Mouse (Mus musculus) intestine, postnatal 0 days (tissue): ENCODE results near the gene Apoc2. TPM values are rescaled to one million over a fixed set of nuclear protein-coding genes. Genes with fewer than 3 reads are reported as not detected.

Experiments used
- ATAC-seq: fragments of 200-750 bp; cut with Nextera tagmentation; 2 replicates; pipeline ENCODE4 v1.8.0; 2017; ENCODE audit warnings: mild to moderate bottlenecking, moderate TSS enrichment, moderate library complexity
- H3K27ac ChIP-seq: fragments of 300-500 bp; sonication (generic); 2 replicates; pipeline ENCODE4 v1.5.1; 2014; ENCODE audit warnings: mild to moderate bottlenecking, low read depth, low read length, moderate library complexity
- H3K27me3 ChIP-seq: fragments of 300-500 bp; sonication (generic); replicated peaks from 2 replicates; pipeline ENCODE4 v1.6.1; 2014; ENCODE audit warnings: low read length, mixed read lengths; ENCODE audit not compliant: control insufficient read depth, insufficient read depth
- H3K36me3 ChIP-seq: fragments of 300-500 bp; sonication (generic); 2 replicates; pipeline ENCODE4 v1.6.1; 2014; ENCODE audit warnings: mild to moderate bottlenecking, moderate library complexity; ENCODE audit not compliant: control insufficient read depth, insufficient read depth
- H3K4me1 ChIP-seq: fragments of 300-500 bp; sonication (generic); replicated peaks from 2 replicates; pipeline ENCODE4 v1.6.1; 2014; ENCODE audit warnings: antibody characterized with exemption, low read length, mixed read lengths; ENCODE audit not compliant: control insufficient read depth, insufficient read depth
- H3K4me2 ChIP-seq: fragments of 300-500 bp; sonication (generic); replicated peaks from 2 replicates; pipeline ENCODE4 v1.6.1; 2014; ENCODE audit warnings: low read depth, mild to moderate bottlenecking, moderate library complexity
- H3K4me3 ChIP-seq: fragments of 300-500 bp; sonication (generic); 2 replicates; pipeline ENCODE4 v1.5.1; 2014; ENCODE audit warnings: low read depth, low read length
- H3K9ac ChIP-seq: fragments of 300-500 bp; sonication (generic); 2 replicates; pipeline ENCODE4 v1.6.1; 2014; ENCODE audit warnings: mild to moderate bottlenecking, low read depth, low read length
- H3K9me3 ChIP-seq: fragments of 300-500 bp; sonication (generic); 2 replicates; pipeline ENCODE4 v1.6.1; 2016; ENCODE audit warnings: mixed run types; ENCODE audit not compliant: control insufficient read depth
- CTCF ChIP-seq: sonication (generic); IDR thresholded peaks from 2 replicates; pipeline ENCODE4 v1.5.1; 2016; ENCODE audit warnings: low read depth, mild to moderate bottlenecking, control low read depth, antibody characterized with exemption, moderate library complexity
- WGBS: fragments of 180-500 bp; shearing (Covaris S2); extraction: QIAGEN DNeasy Blood & Tissue Kit; methylation state at CpG from one replicate; pipeline ENCODE4 v1.1.7; 2014; 5-methylcytosine and 5-hydroxymethylcytosine counted together
- polyA plus RNA-seq: library from polyadenylated mRNA; unstranded; fragments of >200 nt; fragmentation: Nextera tagmentation; extraction: Ambion mirVana; gene quantifications from 2 replicates; pipeline ENCODE4 v1.2.1, GENCODE M21; 2015

The Apoc2 gene
- polyA plus RNA-seq, 1 experiment from 2014 or later: 12,482 TPM

- no peaks in the 10 kb centered on the region for H3K36me3 ChIP-seq
- WGBS: 37% methylated on average over 2 of the region's 2 CpGs
- H3K9me3 ChIP-seq: no peaks in the 10 kb centered on the region
- H3K9ac ChIP-seq: no peak overlapping the region
- H3K27me3 ChIP-seq: no peaks in the 10 kb centered on the region
- H3K4me3 ChIP-seq: no peak overlapping the region
- peaks cover 5% of the 10 kb centered on the region; the same call in 1 of the 2 replicates for H3K4me1 ChIP-seq
- no peak for TF ChIP-seq CTCF
- peak; percentile 65 for ATAC-seq
- H3K27ac ChIP-seq: peak overlapping the region; percentile 69; the same call in 1 of the 2 replicates
- H3K4me2 ChIP-seq: no peak overlapping the region; the same call in 1 of the 2 replicates
Observed at GRCm38 (mm10) chr7:19623433-19623832, 54.3 kb downstream of the Apoc2 start.

GRCm38 (mm10) chr7:19622241-19622640 is 55.5 kb downstream of the Apoc2 start:
- 30% methylated on average over 6 of the region's 6 CpGs for WGBS
- H3K9ac ChIP-seq: no peak overlapping the region
- no peak overlapping the region for H3K27ac ChIP-seq
- no peaks in the 10 kb centered on the region for H3K27me3 ChIP-seq
- no peak overlapping the region for H3K4me3 ChIP-seq
- H3K4me1 ChIP-seq: peaks cover 5% of the 10 kb centered on the region; the same call in 1 of the 2 replicates
- TF ChIP-seq CTCF: no peak
- H3K4me2 ChIP-seq: no peak overlapping the region
- H3K36me3 ChIP-seq: peaks cover under 1% of the 10 kb centered on the region; the same call in 1 of the 2 replicates
- no peaks in the 10 kb centered on the region for H3K9me3 ChIP-seq
- ATAC-seq: no peak

Other genes with a start within 250 kb of the Apoc2 start
- 4.2 and 4.7 TPM in 2 replicates for gene Mark4, start 219.1 kb downstream of the Apoc2 start, polyA plus RNA-seq
- gene Exoc3l2, start 214.6 kb downstream of the Apoc2 start, polyA plus RNA-seq: 1.1 and 1.9 TPM in 2 replicates
- 3.4 TPM in 2 replicates for gene Bloc1s3, start 169.6 kb downstream of the Apoc2 start, polyA plus RNA-seq
- gene Trappc6a, start 169.5 kb downstream of the Apoc2 start, polyA plus RNA-seq: 108 and 118 TPM in 2 replicates
- gene Nkpd1, start 160.1 kb downstream of the Apoc2 start, polyA plus RNA-seq: not detected in 2 replicates
- 13.9 and 15.0 TPM in 2 replicates for gene Ppp1r37, start 114.9 kb downstream of the Apoc2 start, polyA plus RNA-seq
- gene Zfp296, start 100.7 kb downstream of the Apoc2 start, polyA plus RNA-seq: 0.14 TPM in 1 of 2 replicates, not detected in the other
- 99.5 and 102 TPM in 2 replicates for gene Gemin7, start 100.3 kb downstream of the Apoc2 start, polyA plus RNA-seq
- 14.8 and 16.9 TPM in 2 replicates for gene Clasrp, start 73.5 kb downstream of the Apoc2 start, polyA plus RNA-seq
- 10.5 and 10.6 TPM in 2 replicates for gene Relb, start 48.5 kb downstream of the Apoc2 start, polyA plus RNA-seq
- gene Clptm1, start 12.9 kb downstream of the Apoc2 start, polyA plus RNA-seq: 66.1 and 70.6 TPM in 2 replicates
- gene Gm44805, start 3.5 kb upstream of the Apoc2 start, polyA plus RNA-seq: 5.6 and 13.5 TPM in 2 replicates
- 0.70 and 1.4 TPM in 2 replicates for gene Apoc4, start 3.5 kb upstream of the Apoc2 start, polyA plus RNA-seq
- gene Apoc1, start 14.7 kb upstream of the Apoc2 start, polyA plus RNA-seq: 34.7 and 50.0 TPM in 2 replicates
- gene Apoe, start 21.2 kb upstream of the Apoc2 start, polyA plus RNA-seq: 435 and 436 TPM in 2 replicates
- 80.1 and 85.5 TPM in 2 replicates for gene Tomm40, start 37.5 kb upstream of the Apoc2 start, polyA plus RNA-seq
- 93.1 and 94.7 TPM in 2 replicates for gene Nectin2, start 72.5 kb upstream of the Apoc2 start, polyA plus RNA-seq
- 36.2 and 38.0 TPM in 2 replicates for gene Bcam, start 93.1 kb upstream of the Apoc2 start, polyA plus RNA-seq
- gene Cblc, start 118.9 kb upstream of the Apoc2 start, polyA plus RNA-seq: 54.8 and 56.5 TPM in 2 replicates
- gene Bcl3, start 144.8 kb upstream of the Apoc2 start, polyA plus RNA-seq: 19.0 and 23.7 TPM in 2 replicates
- gene Gm19345, start 174.1 kb upstream of the Apoc2 start, polyA plus RNA-seq: 0.16 and 0.39 TPM in 2 replicates
- not detected in 2 replicates for gene Ceacam16, start 183.4 kb upstream of the Apoc2 start, polyA plus RNA-seq
- not detected in 2 replicates for gene Ceacam19, start 210.0 kb upstream of the Apoc2 start, polyA plus RNA-seq
- gene Pvr, start 243.2 kb upstream of the Apoc2 start, polyA plus RNA-seq: 8.9 and 10.7 TPM in 2 replicates